Mouse (Mus musculus) kidney, embryonic 16.5 days (tissue): ENCODE results near the gene Sox5. TPM values are rescaled to one million over a fixed set of nuclear protein-coding genes. Genes with fewer than 3 reads are reported as not detected.

Experiments
- ATAC-seq: fragments of 200-750 bp; cut with Nextera tagmentation; 2 replicates; pipeline ENCODE4 v1.8.0; 2017; ENCODE audit warnings: moderate TSS enrichment; ENCODE audit not compliant: low FRiP score, low TSS enrichment
- H3K27ac ChIP-seq: fragments of 300-500 bp; sonication (generic); 2 replicates; pipeline ENCODE4 v1.5.1; 2014; ENCODE audit warnings: low read length
- H3K27me3 ChIP-seq: fragments of 300-500 bp; sonication (generic); 2 replicates; pipeline ENCODE4 v1.6.1; 2014; ENCODE audit warnings: low read length, control low read depth, mixed read lengths; ENCODE audit not compliant: insufficient read depth
- H3K36me3 ChIP-seq: fragments of 300-500 bp; sonication (generic); 2 replicates; pipeline ENCODE4 v1.6.1; 2014; ENCODE audit warnings: low read length, control low read depth, mixed read lengths; ENCODE audit not compliant: insufficient read depth
- H3K4me1 ChIP-seq: fragments of 300-500 bp; sonication (generic); 2 replicates; pipeline ENCODE4 v1.6.1; 2014; ENCODE audit warnings: low read length, control low read depth, mixed read lengths; ENCODE audit not compliant: insufficient read depth
- H3K4me2 ChIP-seq: fragments of 300-500 bp; sonication (generic); replicated peaks from 2 replicates; pipeline ENCODE4 v1.6.1; 2014; ENCODE audit warnings: low read depth, low read length
- H3K4me3 ChIP-seq: fragments of 300-500 bp; sonication (generic); 2 replicates; pipeline ENCODE4 v1.5.1; 2014; ENCODE audit warnings: mild to moderate bottlenecking, low read length
- H3K9ac ChIP-seq: fragments of 300-500 bp; sonication (generic); replicated peaks from 2 replicates; pipeline ENCODE4 v1.6.1; 2014; ENCODE audit warnings: low read length
- H3K9me3 ChIP-seq: fragments of 300-500 bp; sonication (generic); 2 replicates; pipeline ENCODE4 v1.6.1; 2016; ENCODE audit warnings: low read length, control low read depth
- WGBS: fragments of 180-500 bp; shearing (Covaris S2); extraction: QIAGEN DNeasy Blood & Tissue Kit; methylation state at CpG from one replicate; pipeline ENCODE4 v1.1.7; 2014; 5-methylcytosine and 5-hydroxymethylcytosine counted together
- polyA plus RNA-seq: library from polyadenylated mRNA; unstranded; fragments of >200 nt; fragmentation: Nextera tagmentation; extraction: Ambion mirVana; gene quantifications from 2 replicates; pipeline ENCODE4 v1.2.1, GENCODE M21; 2015

Sox5 gene
- polyA plus RNA-seq, 1 experiment from 2014 or later: 14.8 TPM

GRCm38 (mm10) chr6:144731251-144731970 lies 50.4 kb downstream of the Sox5 start:
- WGBS: 80% methylated on average over 10 of the region's 10 CpGs
- H3K27ac ChIP-seq: no peak overlapping the region
- ATAC-seq: no peak
- H3K4me1 ChIP-seq: no peaks in the 10 kb centered on the region
- H3K4me3 ChIP-seq: no peak overlapping the region
- no peaks in the 10 kb centered on the region for H3K27me3 ChIP-seq
- no peak overlapping the region for H3K4me2 ChIP-seq
- H3K36me3 ChIP-seq: no peaks in the 10 kb centered on the region
- H3K9me3 ChIP-seq: no peaks in the 10 kb centered on the region
- H3K9ac ChIP-seq: no peak overlapping the region

GRCm38 (mm10) chr6:144723530-144724144 lies 58.1 kb downstream of the Sox5 start:
- no peaks in the 10 kb centered on the region for H3K36me3 ChIP-seq
- H3K4me2 ChIP-seq: no peak overlapping the region
- no peaks in the 10 kb centered on the region; the same call in 1 of the 2 replicates for H3K4me1 ChIP-seq
- no peaks in the 10 kb centered on the region for H3K27me3 ChIP-seq
- no peak overlapping the region for H3K4me3 ChIP-seq
- no peak overlapping the region for H3K27ac ChIP-seq
- H3K9ac ChIP-seq: no peak overlapping the region
- 65% methylated on average over 12 of the region's 12 CpGs for WGBS
- ATAC-seq: no peak
- H3K9me3 ChIP-seq: no peaks in the 10 kb centered on the region

- no peak for ATAC-seq
- Histone ChIP-seq H3K36me3 (no peaks in the 10 kb centered on the region), H3K9ac (no peak overlapping the region), H3K27me3 (no peaks in the 10 kb centered on the region), H3K4me3 (no peak overlapping the region), H3K4me1 (no peaks in the 10 kb centered on the region; the same call in 1 of the 2 replicates), H3K4me2 (no peak overlapping the region), H3K27ac (no peak overlapping the region), H3K9me3 (no peaks in the 10 kb centered on the region)
- WGBS: 86% methylated on average over 5 of the region's 5 CpGs
Measured at GRCm38 (mm10) chr6:144723024-144723423, 58.8 kb downstream of the Sox5 start.

GRCm38 (mm10) chr6:144720846-144721245 lies 60.9 kb downstream of the Sox5 start:
- no peak overlapping the region for H3K9ac ChIP-seq
- no peaks in the 10 kb centered on the region; the same call in 1 of the 2 replicates for H3K4me1 ChIP-seq
- H3K36me3 ChIP-seq: no peaks in the 10 kb centered on the region
- WGBS: 96% methylated on average over 13 of the region's 13 CpGs
- no peak overlapping the region for H3K4me2 ChIP-seq
- H3K27ac ChIP-seq: no peak overlapping the region
- no peak for ATAC-seq
- no peaks in the 10 kb centered on the region for H3K27me3 ChIP-seq
- H3K4me3 ChIP-seq: no peak overlapping the region
- H3K9me3 ChIP-seq: no peaks in the 10 kb centered on the region

GRCm38 (mm10) chr6:144716376-144716775 lies 65.4 kb downstream of the Sox5 start:
- Histone ChIP-seq H3K27me3 (no peaks in the 10 kb centered on the region), H3K4me1 (peaks cover 10% of the 10 kb centered on the region), H3K4me2 (no peak overlapping the region), H3K36me3 (no peaks in the 10 kb centered on the region), H3K9me3 (no peaks in the 10 kb centered on the region), H3K9ac (no peak overlapping the region), H3K27ac (no peak overlapping the region), H3K4me3 (no peak overlapping the region)
- no peak for ATAC-seq
- 24% methylated on average over 1 of the region's 1 CpGs for WGBS

- Histone ChIP-seq H3K27me3 (no peaks in the 10 kb centered on the region), H3K9ac (no peak overlapping the region), H3K4me3 (no peak overlapping the region), H3K4me2 (peak overlapping the region; percentile 17; the same call in 1 of the 2 replicates), H3K9me3 (no peaks in the 10 kb centered on the region), H3K4me1 (peaks cover 20% of the 10 kb centered on the region), H3K27ac (peak overlapping the region; percentile 63), H3K36me3 (no peaks in the 10 kb centered on the region)
- ATAC-seq: peak; percentile 83
- 31% methylated on average over 9 of the region's 9 CpGs for WGBS
Measured at GRCm38 (mm10) chr6:144711841-144712240, 69.9 kb downstream of the Sox5 start.

GRCm38 (mm10) chr6:144710816-144711215 lies 71.0 kb downstream of the Sox5 start:
- H3K4me3 ChIP-seq: no peak overlapping the region
- 30% methylated on average over 5 of the region's 5 CpGs for WGBS
- peaks cover 20% of the 10 kb centered on the region for H3K4me1 ChIP-seq
- ATAC-seq: no peak
- H3K9ac ChIP-seq: no peak overlapping the region
- no peak overlapping the region; the same call in 1 of the 2 replicates for H3K4me2 ChIP-seq
- peak overlapping the region; percentile 51 for H3K27ac ChIP-seq
- H3K36me3 ChIP-seq: no peaks in the 10 kb centered on the region
- H3K9me3 ChIP-seq: no peaks in the 10 kb centered on the region
- H3K27me3 ChIP-seq: no peaks in the 10 kb centered on the region

- H3K27me3 ChIP-seq: no peaks in the 10 kb centered on the region
- WGBS: 46% methylated on average over 9 of the region's 9 CpGs
- no peaks in the 10 kb centered on the region for H3K36me3 ChIP-seq
- no peak overlapping the region for H3K9ac ChIP-seq
- peaks cover 20% of the 10 kb centered on the region for H3K4me1 ChIP-seq
- no peaks in the 10 kb centered on the region for H3K9me3 ChIP-seq
- no peak overlapping the region for H3K4me3 ChIP-seq
- no peak overlapping the region for H3K27ac ChIP-seq
- H3K4me2 ChIP-seq: no peak overlapping the region
- ATAC-seq: no peak
Measured at GRCm38 (mm10) chr6:144709614-144710180, 72.1 kb downstream of the Sox5 start.

- H3K27ac ChIP-seq: no peak overlapping the region
- H3K9me3 ChIP-seq: 0 out of 2 replicates have a peak, but pooled peaks cover 4% of the 10 kb centered on the region
- no peak overlapping the region for H3K4me3 ChIP-seq
- ATAC-seq: no peak
- no peak overlapping the region for H3K4me2 ChIP-seq
- H3K36me3 ChIP-seq: no peaks in the 10 kb centered on the region
- 76% methylated on average over 4 of the region's 4 CpGs for WGBS
- no peak overlapping the region for H3K9ac ChIP-seq
- peaks cover 20% of the 10 kb centered on the region for H3K4me1 ChIP-seq
- no peaks in the 10 kb centered on the region for H3K27me3 ChIP-seq
Measured at GRCm38 (mm10) chr6:144708410-144708809, 73.4 kb downstream of the Sox5 start.

GRCm38 (mm10) chr6:144707976-144708375 lies 73.8 kb downstream of the Sox5 start:
- WGBS: 95% methylated on average over 1 of the region's 1 CpGs
- no peak for ATAC-seq

More at GRCm38 (mm10) chr6:144707976-144708375, 73.8 kb downstream of the Sox5 start:
- no peaks in the 10 kb centered on the region for H3K36me3 ChIP-seq
- H3K27ac ChIP-seq: no peak overlapping the region
- H3K4me2 ChIP-seq: no peak overlapping the region
- no peak overlapping the region for H3K9ac ChIP-seq
- H3K9me3 ChIP-seq: 0 out of 2 replicates have a peak, but pooled peaks cover 4% of the 10 kb centered on the region
- peaks cover 20% of the 10 kb centered on the region for H3K4me1 ChIP-seq
- no peak overlapping the region for H3K4me3 ChIP-seq
- no peaks in the 10 kb centered on the region for H3K27me3 ChIP-seq
